Mouse (Mus musculus): ENCODE results near the gene Angptl4. TPM values are rescaled to one million over a fixed set of nuclear protein-coding genes. Genes with fewer than 3 reads are reported as not detected.

The Angptl4 gene
- polyA plus RNA-seq, 1 experiment from 2014 or later, result 18.0 TPM

- 89% methylated on average over 3 of the region's 3 CpGs for WGBS
- DNase-seq (ENCODE audit: low spot score) (no peak), ATAC-seq (replicated peaks; ENCODE audit: low FRiP score, low TSS enrichment, low read depth) (no peak)
- no peak overlapping the region for H3K9ac ChIP-seq (ENCODE audit: low read length)
- no peak overlapping the region for H3K4me3 ChIP-seq (ENCODE audit: low read depth, low read length)
- no peak overlapping the region for H3K27ac ChIP-seq (ENCODE audit: low read depth)
- no peaks in the 10 kb centered on the region for H3K9me3 ChIP-seq (ENCODE audit: control insufficient read depth, low read length)
- H3K27me3 ChIP-seq (replicated peaks; ENCODE audit: control insufficient read depth, insufficient read depth, low read length), result no peaks in the 10 kb centered on the region
- peaks cover 29% of the 10 kb centered on the region for H3K4me1 ChIP-seq (replicated peaks; ENCODE audit: control insufficient read depth, insufficient read depth, low read length)
- H3K4me2 ChIP-seq (ENCODE audit: low read length), result no peak overlapping the region
- H3K36me3 ChIP-seq (ENCODE audit: control insufficient read depth, insufficient read depth, low read length), result peaks cover 10% of the 10 kb centered on the region; the same call in 1 of the 2 replicates
Observed at GRCm38 (mm10) chr17:33756108-33756790, 25.4 kb downstream of the Angptl4 start.

GRCm38 (mm10) chr17:33755418-33756107, 26.1 kb downstream of the Angptl4 start:
- DNase-seq (ENCODE audit: low spot score) (no peak), ATAC-seq (replicated peaks; ENCODE audit: low FRiP score, low TSS enrichment, low read depth) (no peak)
- H3K4me2 ChIP-seq (ENCODE audit: low read length), result no peak overlapping the region
- no peaks in the 10 kb centered on the region for H3K27me3 ChIP-seq (replicated peaks; ENCODE audit: control insufficient read depth, insufficient read depth, low read length)
- H3K36me3 ChIP-seq (ENCODE audit: control insufficient read depth, insufficient read depth, low read length), result peaks cover 13% of the 10 kb centered on the region; the same call in 1 of the 2 replicates
- no peak overlapping the region for H3K9ac ChIP-seq (ENCODE audit: low read length)
- WGBS, result 76% methylated on average over 10 of the region's 10 CpGs
- no peaks in the 10 kb centered on the region for H3K9me3 ChIP-seq (ENCODE audit: control insufficient read depth, low read length)
- H3K27ac ChIP-seq (ENCODE audit: low read depth), result no peak overlapping the region
- peaks cover 29% of the 10 kb centered on the region for H3K4me1 ChIP-seq (replicated peaks; ENCODE audit: control insufficient read depth, insufficient read depth, low read length)
- H3K4me3 ChIP-seq (ENCODE audit: low read depth, low read length), result no peak overlapping the region

GRCm38 (mm10) chr17:33754656-33755055, 27.0 kb downstream of the Angptl4 start:
- WGBS, result 79% methylated on average over 1 of the region's 1 CpGs
- no peak overlapping the region for H3K4me3 ChIP-seq (ENCODE audit: low read depth, low read length)
- peaks cover 29% of the 10 kb centered on the region for H3K4me1 ChIP-seq (replicated peaks; ENCODE audit: control insufficient read depth, insufficient read depth, low read length)
- ATAC-seq (replicated peaks; ENCODE audit: low FRiP score, low TSS enrichment, low read depth) (no peak), DNase-seq (ENCODE audit: low spot score) (no peak)
- H3K9ac ChIP-seq (ENCODE audit: low read length), result no peak overlapping the region
- no peak overlapping the region for H3K4me2 ChIP-seq (ENCODE audit: low read length)
- no peaks in the 10 kb centered on the region for H3K27me3 ChIP-seq (replicated peaks; ENCODE audit: control insufficient read depth, insufficient read depth, low read length)
- H3K27ac ChIP-seq (ENCODE audit: low read depth), result no peak overlapping the region
- H3K9me3 ChIP-seq (ENCODE audit: control insufficient read depth, low read length), result no peaks in the 10 kb centered on the region
- peaks cover 21% of the 10 kb centered on the region; the same call in 1 of the 2 replicates for H3K36me3 ChIP-seq (ENCODE audit: control insufficient read depth, insufficient read depth, low read length)

- H3K27ac ChIP-seq (ENCODE audit: low read depth), result no peak overlapping the region
- 94% methylated on average over 2 of the region's 2 CpGs for WGBS
- no peak for ATAC-seq (replicated peaks; ENCODE audit: low FRiP score, low TSS enrichment, low read depth)
Observed at GRCm38 (mm10) chr17:33752297-33752696, 29.3 kb downstream of the Angptl4 start.

GRCm38 (mm10) chr17:33751181-33751580, 30.4 kb downstream of the Angptl4 start:
- H3K9me3 ChIP-seq (ENCODE audit: control insufficient read depth, low read length), result no peaks in the 10 kb centered on the region
- no peak for ATAC-seq (replicated peaks; ENCODE audit: low FRiP score, low TSS enrichment, low read depth)
- H3K4me2 ChIP-seq (ENCODE audit: low read length), result no peak overlapping the region
- no peak overlapping the region for H3K9ac ChIP-seq (ENCODE audit: low read length)
- no peak overlapping the region for H3K27ac ChIP-seq (ENCODE audit: low read depth)
- H3K4me3 ChIP-seq (ENCODE audit: low read depth, low read length), result no peak overlapping the region
- DNase-seq (ENCODE audit: low spot score), result no peak
- H3K27me3 ChIP-seq (replicated peaks; ENCODE audit: control insufficient read depth, insufficient read depth, low read length), result no peaks in the 10 kb centered on the region
- peaks cover 45% of the 10 kb centered on the region for H3K36me3 ChIP-seq (ENCODE audit: control insufficient read depth, insufficient read depth, low read length)
- H3K4me1 ChIP-seq (replicated peaks; ENCODE audit: control insufficient read depth, insufficient read depth, low read length), result peaks cover 6% of the 10 kb centered on the region; the same call in 1 of the 2 replicates

More at GRCm38 (mm10) chr17:33752297-33752696, 29.3 kb downstream of the Angptl4 start:
- no peaks in the 10 kb centered on the region for H3K9me3 ChIP-seq (ENCODE audit: control insufficient read depth, low read length)
- DNase-seq (ENCODE audit: low spot score), result no peak
- no peak overlapping the region for H3K4me3 ChIP-seq (ENCODE audit: low read depth, low read length)
- no peak overlapping the region for H3K9ac ChIP-seq (ENCODE audit: low read length)
- H3K27me3 ChIP-seq (replicated peaks; ENCODE audit: control insufficient read depth, insufficient read depth, low read length), result no peaks in the 10 kb centered on the region
- peaks cover 9% of the 10 kb centered on the region for H3K4me1 ChIP-seq (replicated peaks; ENCODE audit: control insufficient read depth, insufficient read depth, low read length)
- peaks cover 42% of the 10 kb centered on the region for H3K36me3 ChIP-seq (ENCODE audit: control insufficient read depth, insufficient read depth, low read length)
- no peak overlapping the region for H3K4me2 ChIP-seq (ENCODE audit: low read length)

GRCm38 (mm10) chr17:33749451-33749850, 32.2 kb downstream of the Angptl4 start:
- Histone ChIP-seq H3K4me3 (ENCODE audit: low read depth, low read length) (no peak overlapping the region), H3K9me3 (ENCODE audit: control insufficient read depth, low read length) (no peaks in the 10 kb centered on the region), H3K27me3 (replicated peaks; ENCODE audit: control insufficient read depth, insufficient read depth, low read length) (no peaks in the 10 kb centered on the region), H3K4me1 (replicated peaks; ENCODE audit: control insufficient read depth, insufficient read depth, low read length) (no peaks in the 10 kb centered on the region), H3K27ac (ENCODE audit: low read depth) (no peak overlapping the region), H3K9ac (ENCODE audit: low read length) (no peak overlapping the region), H3K4me2 (ENCODE audit: low read length) (no peak overlapping the region), H3K36me3 (ENCODE audit: control insufficient read depth, insufficient read depth, low read length) (peaks cover 55% of the 10 kb centered on the region)
- WGBS, result 93% methylated on average over 5 of the region's 5 CpGs
- ATAC-seq (replicated peaks; ENCODE audit: low FRiP score, low TSS enrichment, low read depth) (no peak), DNase-seq (ENCODE audit: low spot score) (no peak)

- DNase-seq (ENCODE audit: low spot score) (no peak), ATAC-seq (replicated peaks; ENCODE audit: low FRiP score, low TSS enrichment, low read depth) (peak; percentile 47; the same call in 1 of the 2 replicates)
- Histone ChIP-seq H3K9me3 (ENCODE audit: control insufficient read depth, low read length) (no peaks in the 10 kb centered on the region), H3K4me3 (ENCODE audit: low read depth, low read length) (no peak overlapping the region), H3K27ac (ENCODE audit: low read depth) (no peak overlapping the region), H3K4me2 (ENCODE audit: low read length) (no peak overlapping the region), H3K9ac (ENCODE audit: low read length) (no peak overlapping the region), H3K36me3 (ENCODE audit: control insufficient read depth, insufficient read depth, low read length) (peaks cover 48% of the 10 kb centered on the region), H3K4me1 (replicated peaks; ENCODE audit: control insufficient read depth, insufficient read depth, low read length) (no peaks in the 10 kb centered on the region), H3K27me3 (replicated peaks; ENCODE audit: control insufficient read depth, insufficient read depth, low read length) (no peaks in the 10 kb centered on the region)
- 76% methylated on average over 2 of the region's 2 CpGs for WGBS
Observed at GRCm38 (mm10) chr17:33746011-33746410, 35.6 kb downstream of the Angptl4 start.

GRCm38 (mm10) chr17:33744686-33745384, 36.8 kb downstream of the Angptl4 start:
- DNase-seq (ENCODE audit: low spot score) (no peak), ATAC-seq (replicated peaks; ENCODE audit: low FRiP score, low TSS enrichment, low read depth) (no peak)
- Histone ChIP-seq H3K4me2 (ENCODE audit: low read length) (no peak overlapping the region), H3K27me3 (replicated peaks; ENCODE audit: control insufficient read depth, insufficient read depth, low read length) (no peaks in the 10 kb centered on the region), H3K4me3 (ENCODE audit: low read depth, low read length) (no peak overlapping the region), H3K27ac (ENCODE audit: low read depth) (no peak overlapping the region), H3K9me3 (ENCODE audit: control insufficient read depth, low read length) (no peaks in the 10 kb centered on the region), H3K9ac (ENCODE audit: low read length) (no peak overlapping the region), H3K4me1 (replicated peaks; ENCODE audit: control insufficient read depth, insufficient read depth, low read length) (no peaks in the 10 kb centered on the region), H3K36me3 (ENCODE audit: control insufficient read depth, insufficient read depth, low read length) (peaks cover 41% of the 10 kb centered on the region)
- WGBS, result 60% methylated on average over 5 of the region's 5 CpGs
